Mouse (Mus musculus): ENCODE data around the gene Nipal3.

GRCm38 (mm10) chr4:135425625-135426024, 69.2 kb downstream of the Nipal3 start:
- TF ChIP-seq GATA1 (IDR thresholded peaks at IDR 0.05; ENCODE audit: borderline replicate concordance, low read length) (no peak), FLI1 (IDR thresholded peaks at IDR 0.05; ENCODE audit: low read length) (no peak)
